Mouse (Mus musculus) CD8-positive naive resting alpha-beta T cell, adult 2 months (primary cell): Measurements from ENCODE around the gene Lat.
A peak's percentile ranks its signal among the peaks of the same experiment; 100 is the strongest.
"Not testable (repeated sequence)": the region's sequence is repeated elsewhere in the genome, so short reads cannot be mapped to it uniquely, and the experiment has no call there.

Experiments
- DNase-seq, 2 experiments: peaks; one replicate each; pipeline ENCODE4 v3.0.0; 2022; ENCODE audit warnings: low read depth in 2 of 2, low spot score in 2 of 2

Lat gene

DNA sequence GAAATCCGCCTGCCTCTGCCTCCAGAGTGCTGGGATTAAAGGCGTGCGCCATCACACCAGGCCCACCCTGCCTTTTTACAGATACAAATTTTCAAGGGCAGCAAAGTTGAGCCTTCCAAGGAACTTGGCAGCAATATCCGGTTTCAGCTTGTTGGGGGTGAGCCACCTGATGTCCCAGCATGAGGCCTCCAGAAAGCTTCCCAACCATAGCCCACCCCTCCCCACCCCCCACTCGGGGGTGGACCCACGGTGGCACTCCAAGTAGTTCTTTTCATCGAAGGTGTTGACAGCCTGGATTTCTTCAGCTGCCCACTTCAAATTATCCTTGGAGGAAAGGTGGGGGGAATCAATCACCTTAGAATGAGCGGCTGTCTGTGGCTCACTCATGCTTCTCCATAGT, 30.5 kb downstream of the Lat start:
- DNase-seq: no peak

- DNase-seq: no peak
These were observed 33.8 kb downstream of the Lat start for GRCm38 (mm10) chr7:126335556-126335955.

- DNase-seq: no peak
These were observed 36.7 kb downstream of the Lat start for GRCm38 (mm10) chr7:126332691-126333090.

- DNase-seq: no peak
These were observed 38.7 kb downstream of the Lat start for GRCm38 (mm10) chr7:126330693-126331092.

DNA sequence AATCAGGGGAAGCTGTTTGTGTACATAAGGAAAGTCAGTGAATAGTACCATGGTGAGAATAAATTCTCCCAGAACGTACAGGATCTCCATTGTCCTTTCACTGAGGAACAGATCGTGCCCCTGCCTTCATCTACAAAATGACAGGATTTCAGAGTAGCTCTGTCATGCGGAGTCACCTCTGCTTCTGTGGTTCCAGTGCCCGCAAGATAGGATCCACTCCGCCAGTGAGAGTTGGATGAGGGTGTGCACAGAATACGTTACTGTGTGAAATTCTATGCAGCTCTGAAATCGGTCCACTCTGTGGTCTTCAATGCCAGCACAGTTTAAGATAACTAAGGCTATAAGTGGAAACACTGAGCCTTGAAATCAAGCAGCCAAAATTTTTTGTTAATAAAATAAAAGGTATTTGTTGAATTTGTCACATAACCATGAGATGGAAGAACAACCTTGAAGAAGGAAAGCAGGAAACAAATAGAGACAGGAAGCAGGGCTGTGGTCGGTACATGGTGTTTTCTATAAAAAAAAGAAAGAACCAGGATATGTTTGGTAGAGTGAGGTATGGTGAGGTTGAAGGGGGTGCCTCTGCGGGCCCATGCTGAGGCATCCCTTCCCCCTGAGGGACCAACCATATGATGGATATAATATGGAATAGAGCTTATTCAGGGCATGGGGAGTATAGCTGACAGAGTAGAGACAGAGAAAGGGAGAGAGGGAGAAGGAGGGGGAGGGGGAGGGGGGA, 39.3 kb downstream of the Lat start:
- peak in 1 of 2 experiments; percentile 52 for DNase-seq

DNA sequence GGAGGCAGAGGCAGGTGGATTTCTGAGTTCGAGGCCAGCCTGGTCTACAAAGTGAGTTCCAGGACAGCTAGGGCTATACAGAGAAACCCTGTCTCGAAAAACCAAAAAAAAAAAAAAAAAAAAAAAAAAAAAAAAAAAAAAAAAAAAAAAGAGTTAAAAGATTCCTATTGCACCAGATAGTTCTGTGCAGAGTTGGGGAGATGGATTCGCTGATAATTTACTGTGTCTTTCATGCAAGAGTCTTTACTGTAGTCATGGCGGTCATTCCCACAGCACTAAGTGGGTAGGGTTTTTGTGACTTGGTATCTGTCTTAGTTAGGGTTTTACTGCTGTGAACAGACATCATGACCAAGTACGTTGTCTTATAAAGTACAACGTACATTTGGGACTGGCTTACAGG, 40.5 kb downstream of the Lat start:
- not testable (repeated sequence) for DNase-seq

GRCm38 (mm10) chr7:126325576-126326273, 43.6 kb downstream of the Lat start:
- not testable (repeated sequence) for DNase-seq

DNA sequence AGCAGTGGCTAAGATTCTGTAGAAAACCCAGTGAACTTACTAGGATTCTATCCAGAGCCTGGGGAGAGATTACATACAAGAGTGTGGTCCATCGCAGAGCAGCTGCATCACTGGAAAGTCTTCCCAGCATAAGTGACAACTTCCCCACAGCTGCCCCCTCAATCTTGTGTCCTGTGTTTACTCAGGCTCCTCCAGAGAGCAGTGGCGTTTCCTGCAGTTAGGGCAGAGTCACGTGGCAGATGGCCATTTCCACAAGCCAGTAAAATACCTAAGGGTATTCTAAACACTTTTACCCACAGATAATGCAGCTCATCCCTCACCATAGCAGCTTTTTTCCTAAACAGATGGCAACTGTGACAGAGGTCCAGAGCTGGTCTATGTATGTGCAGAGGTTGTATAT, 44.6 kb downstream of the Lat start:
- no peak for DNase-seq

GRCm38 (mm10) chr7:126323729-126324128, 45.6 kb downstream of the Lat start:
- DNase-seq: peak; percentile 83 to 89

GRCm38 (mm10) chr7:126314273-126314672, 55.1 kb downstream of the Lat start:
- DNase-seq: no peak
